Mouse (Mus musculus) urinary bladder, adult 18-20 months (tissue): Measurements from ENCODE around the gene Syt2.

Experiments
- DNase-seq, 2 experiments: peaks; one replicate each; pipeline ENCODE4 v3.0.0; 2022; ENCODE audit warnings: low spot score in 2 of 2, mixed read lengths in 2 of 2

Gene Syt2

GRCm38 (mm10) chr1:134650816-134651215 lies 4.3 kb downstream of the Syt2 start:
- DNase-seq = no peak

DNA sequence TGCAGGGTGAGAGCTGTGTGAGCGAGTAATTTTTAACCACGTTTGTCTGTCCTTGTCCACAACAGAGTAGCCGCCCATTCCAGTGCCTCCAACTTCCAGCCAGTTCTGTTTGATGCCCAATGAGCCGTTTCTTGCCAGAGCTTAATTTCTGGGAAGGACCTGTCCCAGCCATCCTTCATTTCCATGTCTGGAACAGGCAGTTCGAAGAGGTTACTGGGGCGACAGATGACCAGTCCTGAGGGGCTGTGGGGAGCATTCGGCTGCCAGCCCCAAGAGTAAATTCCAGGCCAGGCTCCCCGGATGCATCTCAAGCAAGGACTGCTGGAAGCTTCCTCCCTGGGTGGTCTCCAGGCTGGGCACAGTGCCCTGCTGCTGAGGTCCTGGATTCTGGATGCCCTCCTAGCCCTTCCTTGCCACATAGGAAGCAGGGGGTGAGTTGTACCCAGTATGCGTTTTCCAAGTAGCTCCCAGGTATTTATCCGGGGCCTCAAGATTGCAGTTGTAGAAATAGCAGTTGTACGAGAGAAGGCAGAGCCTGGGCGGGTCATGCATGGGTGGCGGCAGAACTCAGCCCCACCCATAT lies 4.9 kb downstream of the Syt2 start:
- DNase-seq = no peak

DNA sequence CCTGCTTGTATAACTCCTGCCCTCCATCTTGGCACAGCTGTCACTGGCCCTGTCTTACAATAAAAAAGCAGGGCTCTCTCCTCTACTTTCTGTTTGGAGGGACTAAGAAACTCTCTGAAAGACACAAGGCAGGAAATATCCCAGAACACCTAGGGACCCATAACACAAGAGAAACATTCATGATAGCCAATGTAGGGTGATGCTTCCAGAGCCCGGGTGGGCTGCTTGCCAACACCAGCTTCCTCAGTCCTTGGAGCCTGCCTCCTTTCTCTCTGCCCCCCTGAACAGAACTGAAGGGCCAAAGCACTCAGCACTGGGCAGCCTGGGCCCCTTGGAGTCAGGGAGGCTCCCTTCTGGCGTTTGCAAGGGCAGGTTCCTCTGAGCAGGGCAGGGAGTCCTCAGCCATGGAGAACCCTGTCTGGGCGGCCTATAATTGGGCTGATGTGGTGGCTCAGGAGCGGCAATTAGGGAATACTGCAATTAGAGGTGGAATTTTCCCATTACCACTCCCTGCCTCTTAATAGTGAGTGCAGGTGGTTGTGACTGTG lies 5.4 kb downstream of the Syt2 start:
- no peak for DNase-seq

DNA sequence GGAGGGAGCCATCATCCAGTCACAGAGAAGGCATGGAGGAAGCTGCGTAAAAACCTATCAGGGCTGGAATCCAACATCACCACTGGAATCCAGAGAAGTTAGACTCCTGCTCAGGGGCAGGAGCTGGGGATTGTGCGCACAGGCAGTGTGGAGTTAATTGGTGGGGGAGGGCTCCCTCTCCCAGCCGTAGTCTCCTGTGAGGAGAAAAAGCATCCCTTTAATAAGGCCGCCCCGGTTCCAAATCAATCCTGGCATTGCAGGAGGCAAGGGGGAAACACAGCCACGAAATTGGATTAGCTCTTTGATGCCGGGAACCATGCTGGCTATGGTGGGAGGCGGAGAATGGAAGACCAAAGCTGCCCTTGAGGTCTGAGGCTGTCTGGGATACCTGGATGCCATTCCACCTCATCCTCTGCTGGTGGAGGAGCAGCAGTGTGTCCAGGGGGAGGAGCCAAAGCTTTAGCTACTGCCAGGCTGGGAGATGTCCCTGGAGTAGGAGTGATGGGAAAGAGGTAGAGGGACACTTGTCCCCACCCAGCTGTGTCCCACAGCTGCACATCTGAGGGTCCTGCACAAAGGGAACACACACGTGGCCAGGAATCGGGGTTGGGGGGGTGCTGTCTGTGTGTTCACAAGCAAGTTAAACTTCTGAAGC lies 7.3 kb downstream of the Syt2 start:
- no peak for DNase-seq

DNA sequence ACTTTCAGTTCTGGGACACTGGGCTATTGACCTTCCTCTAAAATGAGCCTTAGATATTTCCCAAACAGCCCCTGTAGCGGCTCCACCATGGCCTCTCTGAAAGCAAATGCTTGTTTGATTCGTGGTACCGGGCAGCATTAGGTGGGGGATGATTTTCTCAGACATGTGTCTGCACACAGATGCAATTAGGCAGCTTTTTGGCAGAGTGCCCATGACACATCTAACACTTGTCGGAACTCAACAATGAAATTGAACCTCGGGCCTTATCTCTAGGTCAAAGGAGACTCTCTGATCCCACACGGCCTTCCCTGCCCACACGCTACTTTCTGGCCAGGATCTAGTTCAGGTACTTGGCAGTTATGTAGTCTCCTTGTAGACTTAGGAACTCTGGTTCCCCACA lies 12.4 kb downstream of the Syt2 start:
- no peak for DNase-seq

- no peak for DNase-seq
Observed at GRCm38 (mm10) chr1:134660163-134660562, 13.7 kb downstream of the Syt2 start.

DNA sequence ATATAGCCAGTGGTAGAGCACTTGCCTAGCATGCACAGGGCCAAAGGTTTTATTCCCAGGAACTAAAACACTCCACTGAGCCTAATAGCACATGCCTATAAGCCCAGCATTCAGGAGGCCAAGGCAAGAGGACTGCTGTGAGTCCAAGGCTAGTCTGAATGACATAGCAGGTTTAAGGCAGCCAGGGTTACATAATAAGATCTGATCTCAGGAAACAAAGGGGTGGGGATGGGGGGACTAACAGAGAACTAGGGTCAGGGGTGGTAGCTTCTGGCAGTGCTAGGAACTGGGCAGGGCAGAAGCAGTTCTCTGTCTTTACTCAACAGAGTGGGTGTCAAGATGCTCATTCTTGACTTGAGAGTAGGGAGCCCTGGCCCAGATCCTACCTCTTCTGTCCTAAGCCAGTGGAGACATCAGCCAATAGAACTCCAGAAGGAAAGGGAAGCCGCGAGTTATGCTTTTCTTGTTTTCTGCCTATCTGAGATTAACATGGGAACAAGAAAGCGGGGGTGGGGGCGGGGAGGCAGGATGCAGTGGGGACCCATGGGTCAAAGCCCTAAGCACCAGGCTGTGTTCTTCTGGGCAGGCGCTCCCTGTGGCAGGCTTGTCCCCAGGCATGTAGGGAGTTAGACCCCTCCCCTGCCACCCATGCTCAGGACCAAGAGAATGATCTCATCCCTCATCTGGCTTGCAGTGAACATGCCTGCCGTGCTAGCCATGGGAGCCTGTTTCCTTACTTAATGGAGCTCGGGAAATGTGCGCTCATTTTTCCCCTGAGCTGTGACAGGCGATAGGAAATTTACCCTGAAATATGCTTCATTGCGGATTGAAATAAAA lies 25.0 kb downstream of the Syt2 start:
- no peak for DNase-seq

- DNase-seq = no peak
Observed at GRCm38 (mm10) chr1:134674312-134674711, 27.8 kb downstream of the Syt2 start.

DNA sequence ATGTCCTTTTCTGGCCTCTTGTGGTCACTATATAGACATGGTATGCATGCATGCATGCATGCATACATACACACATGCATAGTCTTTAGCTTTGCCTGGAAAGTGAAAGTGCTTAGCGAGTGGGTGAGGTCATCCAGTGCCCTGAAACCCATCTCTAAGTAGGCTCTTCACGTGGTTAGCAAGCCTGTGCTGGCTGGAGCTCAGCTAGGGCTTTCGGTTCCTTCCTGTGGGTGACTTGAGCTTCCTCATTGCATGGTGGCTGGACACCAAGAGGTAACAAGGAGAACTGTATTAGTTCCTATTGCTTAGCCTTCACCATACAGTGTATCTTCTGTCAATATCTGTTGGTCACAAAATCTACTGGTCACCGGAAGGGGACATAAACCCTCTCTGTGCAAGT lies 33.0 kb downstream of the Syt2 start:
- no peak for DNase-seq

GRCm38 (mm10) chr1:134680617-134681016 lies 34.1 kb downstream of the Syt2 start:
- DNase-seq = no peak

GRCm38 (mm10) chr1:134682460-134682859 lies 36.0 kb downstream of the Syt2 start:
- DNase-seq = no peak

GRCm38 (mm10) chr1:134686834-134687421 lies 40.5 kb downstream of the Syt2 start:
- DNase-seq = no peak

- no peak for DNase-seq
Observed at GRCm38 (mm10) chr1:134696302-134696701, 49.8 kb downstream of the Syt2 start.

DNA sequence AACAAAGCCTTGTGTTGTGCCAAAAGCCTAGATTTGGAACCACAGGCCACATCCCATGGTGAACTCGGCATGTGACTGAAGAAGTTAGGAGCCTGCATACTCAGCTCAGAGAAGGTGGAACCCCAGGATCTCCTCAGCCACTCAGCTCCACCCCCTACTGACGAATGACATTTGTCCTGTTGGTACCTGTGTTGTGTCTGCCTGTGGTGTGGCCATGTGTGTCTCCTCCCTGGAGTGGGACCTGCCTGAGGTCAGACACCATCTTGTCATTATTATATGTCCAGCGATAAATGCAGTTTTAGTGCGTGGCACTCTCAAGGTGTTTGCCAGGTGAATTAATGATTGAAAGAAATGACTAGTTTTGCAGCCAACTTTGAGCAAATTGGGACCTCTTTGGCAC lies 50.6 kb downstream of the Syt2 start:
- DNase-seq = no peak

DNA sequence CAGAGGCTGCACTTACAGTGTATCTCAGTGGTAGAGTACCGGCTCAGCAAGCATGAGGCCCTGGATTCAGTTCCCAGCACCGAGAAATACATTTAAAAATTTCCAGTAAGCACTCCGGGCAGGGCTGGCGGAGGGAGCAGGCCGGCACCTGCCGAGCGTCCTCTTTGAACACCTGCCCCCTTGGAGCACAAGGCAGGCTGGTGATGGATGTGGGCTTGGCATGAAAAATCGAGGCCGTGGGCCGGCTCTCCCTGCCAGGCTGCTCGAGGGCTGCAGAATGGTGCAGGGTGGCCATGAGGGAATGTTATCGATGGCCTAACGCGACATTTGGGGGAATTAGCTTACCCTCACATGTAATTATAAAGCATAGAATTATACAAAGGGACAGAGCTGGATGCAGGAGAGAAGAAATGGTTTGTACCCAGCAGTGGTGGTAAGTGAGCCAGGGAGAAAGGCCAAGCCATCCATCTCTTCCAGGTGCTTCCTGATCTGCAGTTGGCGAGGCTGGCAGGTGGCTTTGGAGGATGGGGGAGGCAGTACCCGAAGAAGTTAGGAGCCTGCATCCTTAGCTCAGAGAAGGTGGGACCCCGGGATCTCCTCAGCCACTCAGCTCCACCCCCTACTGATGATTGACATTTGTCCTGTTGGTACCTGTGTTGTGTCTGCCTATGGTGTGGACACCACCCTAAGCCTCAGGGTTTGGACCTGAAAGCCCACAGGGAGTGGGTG lies 51.2 kb downstream of the Syt2 start:
- no peak for DNase-seq

DNA sequence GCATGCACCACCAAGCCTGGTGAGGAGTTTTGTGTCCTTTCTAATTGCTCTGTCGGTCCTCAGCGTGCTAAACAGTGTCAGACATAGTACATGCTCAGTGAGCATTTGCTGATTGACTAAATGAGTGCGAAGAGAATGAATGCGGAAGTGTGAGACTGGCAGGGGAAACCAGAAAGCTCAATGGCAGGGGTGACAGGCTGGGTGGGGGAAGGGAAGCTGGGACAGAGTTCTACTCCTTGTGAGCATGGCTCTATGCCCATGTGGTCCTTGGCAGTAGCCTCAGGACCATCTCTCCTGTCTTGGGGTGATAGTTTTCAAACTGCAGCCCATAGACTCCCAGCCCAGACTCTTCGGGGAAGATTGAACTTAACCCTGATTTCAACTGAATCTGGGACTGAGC lies 52.0 kb downstream of the Syt2 start:
- DNase-seq = no peak

GRCm38 (mm10) chr1:134699390-134699789 lies 52.9 kb downstream of the Syt2 start:
- no peak for DNase-seq

GRCm38 (mm10) chr1:134700151-134700550 lies 53.7 kb downstream of the Syt2 start:
- no peak for DNase-seq

DNA sequence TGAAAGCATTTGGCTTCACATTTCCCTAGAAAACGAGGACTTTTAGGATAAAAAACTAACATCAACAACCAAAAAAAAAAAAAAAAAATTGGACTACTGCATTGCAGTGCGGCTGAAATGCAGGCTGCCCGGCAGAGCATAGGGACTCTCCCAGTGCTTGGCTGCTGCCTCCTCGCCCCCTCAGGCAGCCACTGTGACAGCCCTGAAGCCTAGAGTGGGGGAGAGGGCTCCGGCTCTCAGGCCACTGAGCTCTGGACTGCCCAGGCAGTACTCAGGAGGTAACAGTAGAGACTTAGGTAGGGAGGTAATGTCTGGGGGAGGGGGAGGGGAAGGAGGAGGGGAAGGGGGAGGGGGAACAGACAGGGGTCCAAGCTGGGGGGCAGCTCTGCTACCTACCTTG lies 54.2 kb downstream of the Syt2 start:
- no peak for DNase-seq

DNA sequence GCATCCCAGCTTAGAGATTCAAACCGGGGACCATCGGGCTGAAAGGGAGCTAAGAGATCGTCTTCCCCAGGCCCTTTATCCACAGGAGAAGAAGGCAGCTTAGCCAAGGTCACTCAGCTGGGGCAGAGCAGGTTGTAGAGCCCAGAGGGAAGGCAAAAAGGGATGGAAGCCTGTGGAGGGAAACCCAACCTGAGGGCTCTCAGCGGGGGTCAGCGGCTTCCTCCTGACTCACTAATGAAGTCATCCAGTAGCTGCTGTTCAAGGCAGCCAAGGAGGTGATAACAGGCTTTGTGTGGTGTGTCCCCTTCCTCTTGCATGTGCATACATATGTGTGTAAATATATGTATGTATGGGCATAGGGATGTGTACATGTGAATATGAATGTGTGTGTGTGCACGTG lies 54.7 kb downstream of the Syt2 start:
- DNase-seq = no peak

GRCm38 (mm10) chr1:134703232-134703631 lies 56.8 kb downstream of the Syt2 start:
- DNase-seq = no peak
